Mouse (Mus musculus) spleen, postnatal 36 days (tissue): Measurements from ENCODE around the gene Galnt18.

ENCODE experiments used
- DNase-seq, 2 experiments: peaks; one replicate each; pipeline ENCODE4 v3.0.0; 2022; ENCODE audit warnings: low spot score in 2 of 2, mixed read lengths in 1 of 2

Galnt18 gene

DNA sequence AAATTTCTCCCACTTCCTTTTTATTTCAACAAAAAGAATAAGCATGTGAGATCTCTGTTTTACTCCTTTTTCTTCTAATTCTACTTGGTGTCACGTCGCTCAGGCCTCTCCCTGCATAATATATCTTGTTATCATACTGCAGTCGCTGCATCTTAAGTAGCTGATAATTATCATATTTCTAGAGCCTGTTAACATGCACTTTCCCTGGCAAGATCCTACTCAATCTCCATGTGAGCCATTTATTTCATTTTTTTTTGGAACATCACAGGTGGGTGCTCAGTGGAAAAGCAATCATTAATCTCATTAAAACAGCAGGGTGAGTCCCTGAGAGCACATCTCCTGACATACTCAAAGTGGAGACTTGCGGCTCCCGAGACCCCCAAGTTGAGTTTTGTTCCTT is 143.3 kb downstream of the Galnt18 start:
- DNase-seq, result no peak

DNA sequence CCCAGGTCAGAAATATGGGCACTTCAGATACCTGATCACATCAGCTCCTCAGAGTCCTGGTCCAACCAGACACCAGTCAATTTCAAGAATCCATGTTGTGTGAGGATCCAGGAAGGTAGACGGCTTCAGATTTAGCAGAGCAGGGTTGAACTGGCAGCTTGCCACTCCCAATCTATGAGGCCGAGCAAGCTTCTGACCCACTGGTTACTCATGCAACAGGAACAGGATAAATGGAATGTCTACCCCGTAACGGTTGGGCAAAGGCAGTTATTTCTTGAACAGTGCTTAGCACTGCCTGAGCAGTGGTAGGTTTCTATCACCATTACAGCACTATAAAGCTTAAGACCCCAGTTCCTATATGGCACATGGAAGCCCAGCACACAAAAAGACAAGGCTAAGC is 148.5 kb downstream of the Galnt18 start:
- DNase-seq, result no peak

DNA sequence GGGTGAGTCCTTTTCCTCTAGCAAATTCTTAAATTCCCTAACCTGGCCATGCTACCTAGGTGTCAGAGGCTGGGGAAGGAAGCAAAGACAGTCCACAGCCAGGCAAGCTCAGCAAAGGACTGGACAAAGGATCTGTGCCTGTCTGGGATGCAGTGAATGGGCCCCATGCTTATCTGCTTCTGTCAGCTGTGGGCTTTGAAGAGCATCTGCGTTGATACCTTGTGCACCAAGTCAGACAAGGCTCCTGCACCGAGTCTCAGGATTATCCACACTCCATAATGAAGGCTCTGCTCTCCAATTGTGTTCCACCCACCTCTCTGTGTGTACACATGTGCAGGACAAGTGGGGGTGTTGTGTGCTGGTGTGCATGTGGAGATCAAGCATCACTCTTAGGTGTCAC is 153.5 kb downstream of the Galnt18 start:
- no peak for DNase-seq

DNA sequence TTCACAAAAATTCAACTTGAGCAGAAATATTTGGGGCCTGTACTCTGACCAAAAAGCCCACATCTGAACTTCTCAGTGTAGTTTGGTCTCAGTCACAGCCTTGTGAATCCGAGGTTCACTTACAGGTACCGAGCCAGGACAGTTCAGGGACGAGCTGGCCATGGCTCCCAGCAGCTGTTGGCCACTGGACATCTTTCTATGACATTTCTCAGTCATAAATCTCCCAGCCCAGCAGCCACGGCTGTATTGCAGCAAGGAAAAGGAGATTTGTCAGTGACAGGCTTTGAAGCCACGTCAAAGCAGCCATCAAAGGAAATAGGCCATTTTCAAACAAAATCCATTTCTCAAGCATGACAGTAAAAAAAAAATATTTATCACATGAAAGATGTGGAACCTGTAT is 154.0 kb downstream of the Galnt18 start:
- DNase-seq, result no peak

DNA sequence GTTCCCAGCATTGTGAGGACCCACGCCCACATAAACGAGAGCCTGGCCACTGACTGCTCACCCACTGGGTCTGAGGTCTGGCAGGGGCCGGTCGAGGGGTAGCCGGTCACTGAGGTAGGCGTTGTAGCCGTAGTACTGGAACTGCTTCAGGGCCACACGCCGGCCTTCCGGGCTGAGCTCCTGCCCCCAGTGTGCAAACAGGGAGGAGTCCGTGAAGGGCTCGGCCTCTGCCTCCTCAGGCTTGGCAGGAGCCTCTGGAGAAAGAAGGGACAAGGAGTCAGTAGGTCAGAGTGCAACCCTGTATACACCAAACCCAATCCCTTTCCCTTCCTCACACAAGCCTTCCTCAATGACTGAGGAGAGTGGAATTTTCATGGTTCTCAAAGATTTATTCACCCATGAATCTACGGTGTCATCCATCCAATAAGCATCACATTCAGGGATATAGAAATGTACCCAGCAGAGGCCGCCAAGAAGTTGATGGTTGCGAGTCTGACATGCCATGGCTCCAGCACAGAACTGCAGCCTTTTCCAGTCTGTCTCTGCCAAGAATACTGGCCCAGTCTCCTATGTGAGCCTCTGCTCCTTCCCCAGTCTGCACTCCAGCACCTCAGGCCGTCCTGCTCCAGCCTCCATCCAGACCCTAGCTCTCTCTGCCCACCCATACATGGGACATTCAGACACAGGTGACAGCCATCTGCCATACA is 163.4 kb downstream of the Galnt18 start:
- DNase-seq, result no peak

DNA sequence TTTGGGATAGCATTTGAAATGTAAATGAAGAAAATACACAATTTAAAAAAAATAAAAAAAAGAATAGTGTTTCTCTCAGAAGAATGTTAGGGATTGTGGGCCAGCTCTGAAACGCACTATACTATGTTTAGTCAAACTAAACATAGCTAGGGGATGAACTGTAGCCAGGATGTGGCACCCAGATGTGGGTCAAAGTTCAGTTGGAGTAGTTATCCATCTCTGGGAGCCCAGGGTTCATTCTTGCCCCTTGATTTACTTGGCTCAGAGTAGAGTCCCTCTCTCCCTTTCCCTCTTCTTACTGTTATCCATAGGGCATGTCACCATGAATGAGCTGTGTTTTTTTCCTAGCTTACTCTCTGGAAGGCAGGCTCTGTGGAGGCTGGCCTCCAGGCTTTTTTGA is 165.3 kb downstream of the Galnt18 start:
- no peak for DNase-seq

DNA sequence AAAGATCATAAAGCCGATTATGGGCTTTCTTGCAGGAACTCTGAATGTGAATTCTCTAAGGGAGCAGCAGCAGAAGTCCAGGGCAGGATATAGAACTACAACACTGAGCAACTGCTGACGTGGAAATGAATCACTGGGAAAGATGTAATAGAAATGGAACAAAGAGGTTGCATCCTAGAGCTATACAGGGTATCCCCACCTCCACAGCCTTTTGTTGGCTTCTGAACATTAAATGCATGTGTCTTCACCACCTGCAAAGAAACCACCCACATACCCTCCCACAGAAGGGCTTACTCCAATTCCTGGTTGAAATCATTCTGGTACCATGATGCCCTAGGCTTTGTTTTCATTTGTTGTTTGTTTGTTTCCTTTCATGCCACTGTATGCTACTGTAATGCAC is 172.3 kb downstream of the Galnt18 start:
- DNase-seq, result no peak

DNA sequence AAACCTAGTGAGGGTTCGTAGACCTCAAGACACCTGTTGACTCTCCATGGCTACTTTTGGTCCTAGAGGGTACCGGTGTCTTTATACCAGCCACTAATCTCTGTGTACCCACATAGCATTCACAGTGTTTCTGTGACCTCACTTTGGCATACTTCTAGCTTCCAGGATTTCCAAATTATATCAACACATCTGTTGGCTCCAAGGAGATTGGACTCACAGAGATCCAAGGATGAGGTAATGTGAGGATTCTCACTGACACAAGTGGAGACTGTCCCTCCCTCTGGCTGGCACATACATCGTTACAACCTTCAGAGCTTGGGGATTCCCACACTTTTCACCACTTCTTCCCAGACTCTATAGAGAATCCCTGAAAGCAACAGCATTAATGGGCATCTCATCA is 173.7 kb downstream of the Galnt18 start:
- DNase-seq, result no peak

DNA sequence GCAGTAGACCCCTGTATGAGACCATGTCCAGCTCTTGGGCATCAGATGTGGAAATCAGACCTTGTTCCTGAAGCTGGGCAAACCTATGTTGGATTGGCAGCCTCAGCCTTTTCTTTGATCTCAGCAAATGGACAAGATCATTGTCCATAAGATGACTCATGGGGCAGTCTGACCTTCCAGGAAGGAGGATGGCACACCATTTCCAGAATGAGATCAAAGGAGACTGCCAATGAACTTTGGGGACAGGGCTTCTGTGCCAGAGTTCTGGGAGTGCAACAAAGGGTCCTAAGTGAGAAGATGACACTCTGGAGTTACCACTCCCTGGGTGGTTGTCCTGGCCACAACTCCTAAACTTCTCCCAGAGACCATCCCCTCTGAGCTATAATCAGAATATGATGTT is 174.1 kb downstream of the Galnt18 start:
- no peak for DNase-seq

DNA sequence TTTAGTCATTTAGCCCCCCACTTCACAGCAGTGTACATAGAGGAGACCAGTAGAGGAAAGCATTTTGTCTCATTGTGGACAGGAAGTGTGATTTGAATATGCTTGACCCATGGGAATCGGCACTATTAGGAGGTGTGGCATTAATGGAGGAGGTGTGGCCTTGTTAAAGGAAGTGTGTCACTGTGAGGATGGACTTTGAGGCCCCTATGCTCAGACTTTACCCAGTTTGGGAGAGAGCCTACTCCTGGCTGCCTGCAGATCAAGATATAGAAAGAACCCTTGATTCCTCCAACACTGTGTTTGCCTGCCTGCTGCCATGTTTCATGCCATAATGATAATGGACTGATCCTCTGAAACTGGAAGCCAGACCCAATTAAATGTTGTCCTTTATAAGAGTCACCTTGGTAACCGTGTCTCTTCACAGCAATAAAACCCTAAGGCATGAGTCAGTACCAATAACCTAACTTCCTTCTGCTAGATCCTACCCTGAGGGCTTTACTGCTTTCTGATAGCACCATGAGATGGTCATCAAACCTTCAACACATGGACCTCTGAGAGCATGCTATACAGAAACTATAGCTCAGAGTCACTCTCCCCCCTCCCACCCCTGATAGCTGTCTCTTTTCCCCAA is 175.1 kb downstream of the Galnt18 start:
- no peak for DNase-seq

DNA sequence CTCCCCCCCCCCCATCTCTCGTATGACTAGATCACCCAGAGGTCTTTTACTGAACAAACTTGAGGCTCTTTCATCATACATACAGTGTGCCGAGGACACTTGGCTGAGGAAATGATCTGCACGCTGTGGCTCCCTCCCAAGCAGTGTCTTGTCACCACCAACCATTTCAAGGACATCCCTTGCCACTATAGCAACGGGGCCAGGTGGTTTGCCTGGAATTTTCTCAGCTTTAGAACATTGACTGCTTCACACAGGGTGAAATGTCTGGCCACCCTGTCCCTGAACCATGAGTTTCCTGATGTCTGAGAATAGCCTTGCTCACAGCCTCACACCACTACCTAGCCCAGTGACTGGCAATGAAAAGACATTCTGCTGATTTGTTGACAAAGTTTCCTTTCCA is 176.6 kb downstream of the Galnt18 start:
- DNase-seq, result no peak

DNA sequence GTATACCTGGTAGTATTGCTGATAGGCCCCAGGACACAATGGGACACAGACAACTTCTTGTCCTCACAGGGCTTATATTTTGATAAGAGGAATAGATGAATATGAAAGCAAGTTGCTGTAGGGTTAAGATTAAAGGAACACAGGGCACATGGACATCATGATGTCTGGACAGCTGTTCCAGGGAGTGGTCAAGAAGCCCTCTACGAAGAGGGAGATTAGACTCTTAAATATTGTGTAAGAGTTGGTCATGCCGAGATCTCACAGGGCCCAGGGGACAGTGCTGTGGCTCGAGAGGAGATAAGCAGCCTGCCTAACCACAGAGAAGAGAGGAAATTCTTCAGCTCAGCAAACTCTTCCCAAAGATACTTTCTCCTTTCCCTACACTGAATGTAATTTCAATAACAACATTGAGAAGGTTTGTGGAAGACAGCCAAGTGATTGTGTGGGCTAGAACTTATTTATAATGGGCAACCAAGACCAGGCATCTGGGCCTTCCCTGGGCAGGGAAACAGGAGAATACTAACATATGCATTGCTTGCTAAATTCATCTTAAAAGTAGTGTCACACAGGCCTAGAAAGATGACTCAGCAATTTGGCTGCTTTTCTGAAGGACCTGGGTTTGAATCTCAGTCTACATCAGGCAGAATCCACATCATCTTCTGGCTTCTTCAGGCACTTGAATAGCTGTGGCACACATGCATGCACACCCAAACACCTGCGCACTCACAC is 178.3 kb downstream of the Galnt18 start:
- DNase-seq, result no peak

DNA sequence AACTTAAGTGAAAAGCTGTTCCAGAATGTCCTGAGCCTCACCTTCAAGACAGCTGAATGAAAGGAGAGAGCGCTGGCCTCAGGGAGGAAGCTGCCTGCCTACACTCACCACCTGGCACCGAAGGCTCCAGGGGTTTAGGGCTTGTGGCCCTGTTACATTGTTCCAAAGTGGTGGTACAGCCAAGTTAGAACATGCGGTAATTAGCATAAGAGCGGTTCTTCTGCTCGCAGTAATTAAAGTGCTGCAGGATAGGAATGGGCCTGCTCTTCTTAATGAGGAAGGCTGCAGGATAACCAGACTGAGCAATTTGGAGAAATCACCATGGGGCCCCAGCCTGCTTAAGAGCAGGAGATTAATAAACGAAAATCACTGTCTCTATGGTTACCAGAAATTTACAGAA is 179.0 kb downstream of the Galnt18 start:
- DNase-seq, result no peak

DNA sequence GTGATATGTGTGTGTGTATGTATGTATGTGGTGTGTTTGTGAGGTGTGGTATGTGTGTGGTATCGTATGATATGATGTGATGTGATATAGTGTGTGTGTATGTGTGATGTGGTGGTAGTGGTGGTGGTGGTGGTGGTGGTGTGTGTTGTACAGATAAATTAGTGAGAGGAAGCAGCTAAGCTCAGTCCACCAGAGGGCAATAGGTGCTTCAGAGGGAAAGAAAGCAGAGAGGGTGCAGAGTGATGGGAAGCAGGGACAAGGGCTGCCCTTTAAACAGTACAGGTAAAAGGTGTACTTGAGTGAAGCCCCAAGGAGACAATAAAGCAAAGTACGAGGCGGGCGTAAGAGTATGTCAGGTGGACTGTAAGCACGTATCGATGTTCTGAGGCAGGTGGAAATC is 186.1 kb downstream of the Galnt18 start:
- DNase-seq, result no peak

DNA sequence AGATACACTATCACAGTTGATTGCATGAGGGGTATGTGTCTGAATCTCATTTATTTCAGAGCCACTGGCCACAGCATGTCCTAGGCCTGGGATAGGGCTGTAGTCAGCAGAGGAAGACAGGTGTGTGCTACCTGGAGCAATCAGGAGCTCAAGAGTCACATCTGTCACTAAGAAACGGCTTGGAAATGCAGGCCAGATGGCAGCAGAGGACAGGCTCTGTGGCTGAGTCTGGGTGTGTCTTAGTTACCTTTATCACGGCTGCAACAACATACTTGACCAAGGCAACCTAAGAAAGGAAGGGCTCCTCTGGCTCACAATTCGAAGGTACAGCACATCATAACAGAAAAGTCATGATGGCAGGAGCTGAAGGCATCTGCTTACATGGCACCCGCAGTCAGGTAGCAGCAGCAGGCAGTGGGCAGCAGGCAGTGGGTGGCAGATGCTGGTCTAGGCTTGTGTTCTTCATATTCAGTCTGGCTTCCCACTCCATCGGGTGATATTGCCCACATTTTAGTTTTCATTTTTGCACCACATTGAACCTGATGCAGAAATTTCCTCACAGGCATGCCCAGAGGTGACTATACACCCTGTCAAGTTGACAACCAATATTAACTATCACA is 190.2 kb downstream of the Galnt18 start:
- DNase-seq, result no peak

DNA sequence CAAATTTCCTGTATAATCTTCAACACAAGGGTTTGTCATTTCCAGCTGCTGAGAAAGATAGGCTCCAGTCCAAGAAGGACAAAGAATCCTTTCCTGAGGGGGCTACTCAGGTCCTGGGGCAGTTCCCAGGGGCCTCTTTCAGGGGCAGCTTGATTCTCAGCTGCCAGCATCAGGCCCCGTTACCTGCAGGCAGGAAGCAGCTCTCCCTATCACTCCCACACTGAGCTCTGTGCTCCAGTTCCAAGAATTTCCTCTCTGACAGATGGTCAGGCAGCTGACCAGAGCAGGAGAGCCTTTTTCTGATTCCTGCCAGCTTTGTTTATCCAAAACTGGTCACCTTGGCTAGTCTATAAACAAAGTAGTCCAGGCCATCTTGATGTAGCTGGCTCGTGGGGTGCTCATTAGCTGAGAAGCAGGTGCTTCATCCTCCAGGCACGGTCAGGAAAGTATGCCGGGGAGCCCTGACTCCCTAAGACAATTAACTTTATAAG is 191.4 kb downstream of the Galnt18 start:
- no peak for DNase-seq

DNA sequence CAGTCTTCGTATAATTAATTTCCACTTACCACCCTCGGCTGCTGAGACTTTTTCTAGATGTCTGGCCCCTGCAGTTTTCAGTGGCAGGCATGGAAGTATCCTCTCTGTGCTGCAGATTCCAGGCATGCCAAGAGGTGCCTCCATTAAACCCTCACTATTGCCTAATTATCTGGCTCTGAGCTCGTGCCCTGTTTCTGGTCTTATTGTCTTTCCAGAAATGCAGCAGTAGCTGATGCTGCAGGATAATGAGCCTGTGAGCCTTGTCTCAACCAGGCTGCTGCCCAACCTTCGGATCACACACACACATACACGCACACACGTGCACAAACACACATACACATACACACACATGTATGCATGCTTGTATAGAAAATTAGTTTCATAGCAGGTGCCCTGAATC is 199.2 kb downstream of the Galnt18 start:
- no peak for DNase-seq

DNA sequence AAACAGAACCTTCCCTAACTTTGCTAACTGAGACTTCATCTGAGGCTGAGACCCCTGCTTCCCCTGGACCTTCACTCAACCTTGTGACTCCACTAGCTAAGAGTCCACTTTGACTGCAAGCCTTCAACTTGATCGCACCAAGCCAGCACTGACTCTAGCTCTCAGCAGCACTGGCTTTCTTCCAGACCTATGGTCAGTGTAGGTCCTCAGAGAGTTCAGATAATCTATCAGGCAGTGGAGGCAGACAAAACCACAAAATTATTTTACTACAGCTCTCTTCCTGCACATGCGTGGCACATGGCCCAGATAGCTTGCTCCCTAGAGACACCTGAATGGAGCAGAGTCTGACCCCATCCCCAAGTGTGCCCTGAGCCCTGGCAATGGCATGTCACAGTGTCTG is 204.7 kb downstream of the Galnt18 start:
- no peak for DNase-seq

DNA sequence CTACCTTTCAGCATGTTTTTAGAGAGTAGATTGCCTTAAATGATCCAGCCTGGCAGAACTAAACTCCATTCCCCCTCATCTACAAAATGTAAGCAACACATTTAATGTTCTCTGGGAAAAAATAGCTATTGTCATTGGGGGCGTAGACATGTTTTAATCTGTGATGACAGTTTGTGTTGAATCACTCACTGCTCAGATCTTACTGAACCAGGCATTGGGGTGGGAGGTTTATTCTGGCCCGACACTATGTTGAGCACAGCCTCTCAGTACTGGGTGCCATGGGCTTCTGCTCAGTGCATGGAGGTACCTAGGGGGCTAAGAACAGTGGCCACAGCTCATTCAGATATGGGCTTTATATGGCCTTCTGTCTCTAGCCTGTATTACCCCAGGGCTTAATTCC is 207.4 kb downstream of the Galnt18 start:
- no peak for DNase-seq

DNA sequence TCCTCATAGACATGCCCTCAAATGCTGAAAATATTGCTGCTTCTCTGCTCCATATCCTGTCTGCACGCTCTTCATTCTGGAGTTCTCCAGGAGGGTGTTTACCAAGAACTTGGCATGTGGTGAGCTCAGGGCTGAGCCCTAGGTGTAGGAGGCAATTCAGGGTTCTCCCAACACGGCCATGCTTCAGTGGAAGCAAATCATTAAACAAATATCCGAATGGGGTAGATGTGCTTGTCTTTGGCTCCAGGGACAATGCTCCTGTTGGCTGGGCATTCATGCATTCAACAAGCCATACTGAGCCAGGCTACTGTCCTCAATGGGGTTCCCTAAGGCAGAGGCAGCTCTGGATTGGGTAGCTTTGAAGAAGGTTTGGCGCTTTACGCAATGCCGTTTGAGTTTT is 212.9 kb downstream of the Galnt18 start:
- DNase-seq, result no peak

DNA sequence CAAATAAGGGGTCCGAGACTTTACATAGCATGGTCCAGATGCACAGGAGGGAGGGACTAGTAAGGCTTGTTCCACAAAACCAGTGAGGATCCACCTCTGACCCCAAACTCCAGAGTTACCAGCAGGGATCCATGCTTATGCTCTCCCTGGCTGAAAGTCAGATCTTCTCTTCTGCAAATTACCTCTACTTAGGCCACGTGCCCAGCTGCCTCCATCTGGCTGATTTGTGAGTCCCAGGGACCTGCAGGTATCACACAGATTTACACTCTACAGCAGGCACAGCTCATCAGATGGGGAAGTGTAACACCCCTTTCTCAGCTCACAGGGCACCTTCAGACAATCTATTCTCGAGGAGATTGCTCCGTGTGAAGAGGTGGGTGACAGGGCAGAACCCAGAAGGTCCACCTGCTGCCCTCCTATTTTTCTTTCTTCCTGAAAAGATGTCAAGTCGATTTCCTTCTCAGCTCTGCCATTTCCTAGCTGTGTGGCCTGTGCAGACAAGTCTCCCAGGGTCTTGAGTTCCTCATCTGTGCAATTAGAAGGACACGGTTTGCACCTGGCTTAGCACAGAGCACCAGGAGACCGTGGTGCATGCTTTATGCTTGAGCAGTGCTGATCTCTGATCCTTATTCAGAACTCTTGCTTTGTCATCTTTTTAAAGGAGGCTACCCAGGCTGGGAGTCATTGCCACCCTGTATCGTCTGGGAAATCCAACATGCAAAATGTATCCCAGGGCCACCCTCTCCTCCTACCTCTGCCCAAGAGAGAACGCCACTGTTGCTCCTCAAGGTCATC is 216.3 kb downstream of the Galnt18 start:
- DNase-seq, result no peak

DNA sequence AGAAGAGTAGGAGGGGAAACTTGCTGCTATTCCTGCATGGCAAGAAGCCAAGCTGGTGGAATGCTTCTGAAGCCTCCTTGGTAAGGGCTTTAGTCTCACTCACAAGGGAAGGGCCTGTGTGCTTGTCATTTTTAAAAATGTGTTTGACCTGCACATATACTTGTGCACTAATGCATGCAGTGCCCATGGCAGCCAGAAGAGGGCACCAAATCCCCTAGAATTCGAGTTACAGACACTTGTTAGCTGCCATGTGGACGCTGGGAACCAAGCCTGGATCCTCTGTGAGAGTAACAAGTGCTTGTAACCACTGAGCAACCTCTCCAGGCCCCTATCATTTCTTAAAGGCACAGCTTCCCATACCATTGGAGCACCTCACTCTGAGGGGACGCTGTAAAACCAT is 219.7 kb downstream of the Galnt18 start:
- DNase-seq, result no peak
